Mouse (Mus musculus): ENCODE data around the gene Ghsr. TPM values are rescaled to one million over a fixed set of nuclear protein-coding genes. Genes with fewer than 3 reads are reported as not detected.

Gene Ghsr
- polyA plus RNA-seq, 1 experiment from 2014 or later = 0.45 TPM

- no peak overlapping the region for H3K4me2 ChIP-seq (ENCODE audit: low read length)
- no peaks in the 10 kb centered on the region for H3K36me3 ChIP-seq (ENCODE audit: control insufficient read depth, insufficient read depth, low read length)
- H3K9ac ChIP-seq (replicated peaks; ENCODE audit: low read length) = no peak overlapping the region
- ATAC-seq (ENCODE audit: low FRiP score, low TSS enrichment) (no peak), DNase-seq (no peak)
- no peaks in the 10 kb centered on the region for H3K9me3 ChIP-seq (ENCODE audit: control insufficient read depth, low read length)
- no peak overlapping the region for H3K27ac ChIP-seq (replicated peaks; ENCODE audit: low read depth, low read length)
- no peaks in the 10 kb centered on the region for H3K4me1 ChIP-seq (ENCODE audit: control insufficient read depth, insufficient read depth, low read length)
- no peaks in the 10 kb centered on the region for H3K27me3 ChIP-seq (ENCODE audit: control insufficient read depth, insufficient read depth, low read length)
- WGBS = 96% methylated on average over 8 of the region's 8 CpGs
- no peak overlapping the region for H3K4me3 ChIP-seq (replicated peaks; ENCODE audit: low read depth, low read length)
Measured at GRCm38 (mm10) chr3:27418602-27419001, 47.5 kb downstream of the Ghsr start.

GRCm38 (mm10) chr3:27421980-27422379 is 50.8 kb downstream of the Ghsr start:
- no peak for ATAC-seq (ENCODE audit: low FRiP score, low TSS enrichment)
- no peak overlapping the region for H3K4me2 ChIP-seq (ENCODE audit: low read length)

GRCm38 (mm10) chr3:27422521-27422920 is 51.4 kb downstream of the Ghsr start:
- Histone ChIP-seq H3K36me3 (ENCODE audit: control insufficient read depth, insufficient read depth, low read length) (no peaks in the 10 kb centered on the region), H3K27ac (replicated peaks; ENCODE audit: low read depth, low read length) (no peak overlapping the region), H3K9me3 (ENCODE audit: control insufficient read depth, low read length) (no peaks in the 10 kb centered on the region), H3K27me3 (ENCODE audit: control insufficient read depth, insufficient read depth, low read length) (no peaks in the 10 kb centered on the region), H3K9ac (replicated peaks; ENCODE audit: low read length) (no peak overlapping the region), H3K4me3 (replicated peaks; ENCODE audit: low read depth, low read length) (no peak overlapping the region), H3K4me1 (ENCODE audit: control insufficient read depth, insufficient read depth, low read length) (no peaks in the 10 kb centered on the region), H3K4me2 (ENCODE audit: low read length) (no peak overlapping the region)
- DNase-seq = no peak
- ATAC-seq (ENCODE audit: low FRiP score, low TSS enrichment) = no peak
- 93% methylated on average over 6 of the region's 6 CpGs for WGBS

More at GRCm38 (mm10) chr3:27421980-27422379, 50.8 kb downstream of the Ghsr start:
- H3K9me3 ChIP-seq (ENCODE audit: control insufficient read depth, low read length) = no peaks in the 10 kb centered on the region
- no peak overlapping the region for H3K4me3 ChIP-seq (replicated peaks; ENCODE audit: low read depth, low read length)
- H3K36me3 ChIP-seq (ENCODE audit: control insufficient read depth, insufficient read depth, low read length) = no peaks in the 10 kb centered on the region
- WGBS = 53% methylated on average over 12 of the region's 12 CpGs
- H3K9ac ChIP-seq (replicated peaks; ENCODE audit: low read length) = no peak overlapping the region
- DNase-seq = no peak
- H3K4me1 ChIP-seq (ENCODE audit: control insufficient read depth, insufficient read depth, low read length) = no peaks in the 10 kb centered on the region
- H3K27ac ChIP-seq (replicated peaks; ENCODE audit: low read depth, low read length) = no peak overlapping the region
- H3K27me3 ChIP-seq (ENCODE audit: control insufficient read depth, insufficient read depth, low read length) = no peaks in the 10 kb centered on the region

GRCm38 (mm10) chr3:27424049-27424667 is 53.0 kb downstream of the Ghsr start:
- Histone ChIP-seq H3K4me3 (replicated peaks; ENCODE audit: low read depth, low read length) (no peak overlapping the region), H3K27me3 (ENCODE audit: control insufficient read depth, insufficient read depth, low read length) (no peaks in the 10 kb centered on the region), H3K4me1 (ENCODE audit: control insufficient read depth, insufficient read depth, low read length) (no peaks in the 10 kb centered on the region), H3K27ac (replicated peaks; ENCODE audit: low read depth, low read length) (no peak overlapping the region), H3K4me2 (ENCODE audit: low read length) (no peak overlapping the region), H3K36me3 (ENCODE audit: control insufficient read depth, insufficient read depth, low read length) (no peaks in the 10 kb centered on the region), H3K9ac (replicated peaks; ENCODE audit: low read length) (no peak overlapping the region), H3K9me3 (ENCODE audit: control insufficient read depth, low read length) (no peaks in the 10 kb centered on the region)
- DNase-seq (no peak), ATAC-seq (ENCODE audit: low FRiP score, low TSS enrichment) (no peak)
- WGBS = 92% methylated on average over 11 of the region's 11 CpGs

- H3K36me3 ChIP-seq (ENCODE audit: control insufficient read depth, insufficient read depth, low read length) = no peaks in the 10 kb centered on the region
- no peak overlapping the region for H3K9ac ChIP-seq (replicated peaks; ENCODE audit: low read length)
- no peak overlapping the region for H3K27ac ChIP-seq (replicated peaks; ENCODE audit: low read depth, low read length)
- ATAC-seq (ENCODE audit: low FRiP score, low TSS enrichment) = no peak
- no peak overlapping the region for H3K4me2 ChIP-seq (ENCODE audit: low read length)
- H3K9me3 ChIP-seq (ENCODE audit: control insufficient read depth, low read length) = no peaks in the 10 kb centered on the region
- no peaks in the 10 kb centered on the region for H3K4me1 ChIP-seq (ENCODE audit: control insufficient read depth, insufficient read depth, low read length)
- H3K27me3 ChIP-seq (ENCODE audit: control insufficient read depth, insufficient read depth, low read length) = no peaks in the 10 kb centered on the region
- DNase-seq = no peak
- 92% methylated on average over 6 of the region's 6 CpGs for WGBS
- H3K4me3 ChIP-seq (replicated peaks; ENCODE audit: low read depth, low read length) = no peak overlapping the region
Measured at GRCm38 (mm10) chr3:27427406-27427805, 56.3 kb downstream of the Ghsr start.

Other genes with a start within 250 kb of the Ghsr start
- gene Ect2, start 217.5 kb upstream of the Ghsr start, polyA plus RNA-seq (2014; fragmentation: Nextera tagmentation; extraction: Ambion mirVana) = 6.1 and 16.9 TPM in 2 replicates
- gene Nceh1, start 188.4 kb upstream of the Ghsr start, polyA plus RNA-seq (2014; fragmentation: Nextera tagmentation; extraction: Ambion mirVana) = 8.9 and 10.9 TPM in 2 replicates
- 0.13 TPM in 1 of 2 replicates, not detected in the other for gene Tnfsf10, start 54.3 kb upstream of the Ghsr start, polyA plus RNA-seq (2014; fragmentation: Nextera tagmentation; extraction: Ambion mirVana)